Mouse (Mus musculus): Measurements from ENCODE around the gene Btbd35f28. TPM values are rescaled to one million over a fixed set of nuclear protein-coding genes. Genes with fewer than 3 reads are reported as not detected.
"Not testable (repeated sequence)": the region's sequence is repeated elsewhere in the genome, so short reads cannot be mapped to it uniquely, and the experiment has no call there.

Btbd35f28 gene
- not detected in 2 replicates for polyA plus RNA-seq (2012; rRNA removed)

DNA sequence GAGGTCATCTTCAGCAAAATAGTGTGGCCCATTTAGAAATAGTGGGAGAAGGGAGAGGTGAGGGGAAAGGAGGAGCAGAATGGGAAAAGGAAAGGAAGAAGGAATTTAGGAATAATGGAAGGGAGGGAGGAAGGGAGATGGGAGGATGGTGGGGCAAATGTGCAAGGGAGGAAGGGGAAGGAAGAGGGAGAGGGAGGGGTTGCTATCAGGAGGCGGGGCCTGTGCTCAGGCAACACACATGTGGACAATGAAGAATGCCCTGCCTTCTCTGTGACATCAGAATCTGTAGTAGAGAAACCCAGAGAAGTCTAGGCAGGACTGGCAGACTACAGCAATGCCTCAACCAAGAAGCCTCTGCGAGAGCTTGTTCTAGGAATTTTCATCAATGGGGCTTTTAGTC is at the start of gene Btbd35f28:
Gene Btbd35f28, plus strand, starts transcription at position 301 of the 400 bp plus-strand sequence.
- not testable (repeated sequence) for DNase-seq (ENCODE audit: low spot score)

Other genes with a start within 250 kb of the Btbd35f28 start
- not detected in 2 replicates for gene Btbd35f16, start 239.6 kb upstream of the Btbd35f28 start, polyA plus RNA-seq (2012; rRNA removed)
- gene Btbd35f3, start 158.9 kb upstream of the Btbd35f28 start, polyA plus RNA-seq (2012; rRNA removed): not detected in 2 replicates
- gene Btbd35f20, start 94.7 kb downstream of the Btbd35f28 start, polyA plus RNA-seq (2012; rRNA removed): not detected in 2 replicates
- not detected in 2 replicates for gene Btbd35f17, start 174.1 kb downstream of the Btbd35f28 start, polyA plus RNA-seq (2012; rRNA removed)

All from urinary bladder, adult 2 months (tissue).